Mouse (Mus musculus): ENCODE results near the gene Cxcr4. TPM values are rescaled to one million over a fixed set of nuclear protein-coding genes. Genes with fewer than 3 reads are reported as not detected.
"Not testable (repeated sequence)": the region's sequence is repeated elsewhere in the genome, so short reads cannot be mapped to it uniquely, and the experiment has no call there.

Cxcr4 gene
- polyA plus RNA-seq, 1 experiment from 2014 or later = 1.3 TPM

DNA sequence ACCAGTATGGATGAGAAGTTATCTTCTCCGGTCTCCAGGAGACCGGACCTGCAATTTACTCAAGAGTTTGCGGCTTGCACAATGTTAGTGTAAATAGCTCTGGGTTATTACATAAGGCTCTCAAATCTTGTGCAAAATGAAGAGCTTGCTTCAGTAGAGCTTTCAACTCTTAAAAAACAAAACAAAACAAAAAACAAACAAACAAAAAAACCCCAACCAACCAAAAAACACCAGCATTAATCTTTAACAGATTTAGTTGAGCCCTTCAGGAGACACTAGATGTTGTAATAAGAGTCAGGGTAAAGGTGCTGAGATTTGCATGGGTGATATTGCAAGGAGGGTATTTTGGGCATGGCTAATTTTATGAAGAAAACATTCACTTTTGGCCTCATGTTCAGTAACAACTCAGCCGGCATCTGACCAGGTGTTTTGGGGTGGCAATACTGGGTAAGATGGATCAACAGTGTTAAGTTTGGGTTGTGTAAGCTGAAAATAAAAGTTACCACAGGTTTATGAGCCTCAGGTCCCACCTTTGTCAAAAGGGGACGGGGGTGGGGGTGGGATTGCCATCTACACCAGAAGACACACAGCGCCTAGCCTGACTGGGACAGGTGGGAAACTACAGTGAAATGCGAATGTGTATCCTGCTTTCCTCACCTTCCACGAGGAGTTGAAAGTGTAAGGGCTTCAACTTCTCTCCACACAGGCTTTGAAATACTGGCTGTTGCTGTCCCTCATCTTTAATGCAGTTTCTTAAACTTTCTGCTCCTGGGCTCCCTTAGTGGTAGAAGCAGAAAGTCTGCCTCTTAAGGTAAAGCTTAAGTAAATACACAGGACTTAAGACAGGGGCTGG lies 4.9 kb downstream of the Cxcr4 start:
- Histone ChIP-seq H3K9ac (ENCODE audit: low read depth, low read length) (no peak overlapping the region), H3K4me3 (ENCODE audit: low read depth, low read length) (no peak overlapping the region), H3K27me3 (replicated peaks; ENCODE audit: control insufficient read depth, insufficient read depth, low read length) (peaks cover 12% of the 10 kb centered on the region), H3K36me3 (ENCODE audit: control insufficient read depth, insufficient read depth) (no peaks in the 10 kb centered on the region), H3K4me2 (replicated peaks; ENCODE audit: low read depth) (no peak overlapping the region), H3K9me3 (ENCODE audit: control insufficient read depth) (no peaks in the 10 kb centered on the region), H3K4me1 (replicated peaks; ENCODE audit: control insufficient read depth, insufficient read depth, low read length) (peaks cover 3% of the 10 kb centered on the region; the same call in 1 of the 2 replicates), H3K27ac (ENCODE audit: low read depth, low read length) (no peak overlapping the region)
- TF ChIP-seq CTCF (IDR thresholded peaks at IDR 0.05; ENCODE audit: low read depth) = no peak
- ATAC-seq = no peak
- WGBS = 66% methylated on average over 8 of the region's 8 CpGs

DNA sequence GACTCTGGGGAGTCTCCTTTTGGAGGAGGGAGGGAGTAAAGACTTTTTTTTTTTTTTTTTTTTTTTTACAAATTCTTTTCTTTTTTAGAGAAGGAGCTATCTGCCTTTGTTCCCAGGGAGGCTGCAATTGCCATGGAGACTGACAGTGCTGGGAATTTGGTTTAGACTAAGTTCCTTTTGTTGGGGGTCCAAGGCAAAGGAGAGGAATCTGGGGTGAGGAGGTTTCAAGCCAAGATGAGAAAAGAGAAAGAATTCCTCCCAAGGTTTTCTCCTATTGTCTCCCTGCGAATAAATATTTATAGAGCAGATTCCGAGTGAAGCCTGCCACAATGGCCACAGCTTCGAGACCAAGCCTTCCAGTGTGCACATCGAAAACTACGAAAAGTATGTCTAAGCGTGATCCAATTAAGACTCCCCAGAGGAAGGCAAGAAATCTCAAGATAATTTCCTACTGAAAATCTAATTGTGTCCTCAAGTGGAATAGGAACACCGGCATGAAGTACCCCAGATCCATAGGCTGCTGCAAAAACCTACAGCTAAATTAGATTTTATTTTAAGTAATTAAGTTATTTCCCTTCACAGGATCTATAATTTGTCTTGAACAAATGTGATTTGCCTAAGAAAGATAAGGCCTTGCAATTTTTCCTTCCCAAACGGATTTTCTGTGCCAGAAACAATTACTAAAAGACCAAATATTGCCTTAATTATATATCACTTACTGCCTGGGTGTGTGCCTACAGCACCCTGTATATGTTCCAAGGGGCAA lies 5.7 kb downstream of the Cxcr4 start:
- Histone ChIP-seq H3K27me3 (replicated peaks; ENCODE audit: control insufficient read depth, insufficient read depth, low read length) (peaks cover 8% of the 10 kb centered on the region), H3K27ac (ENCODE audit: low read depth, low read length) (no peak overlapping the region), H3K4me1 (replicated peaks; ENCODE audit: control insufficient read depth, insufficient read depth, low read length) (no peaks in the 10 kb centered on the region), H3K4me2 (replicated peaks; ENCODE audit: low read depth) (no peak overlapping the region), H3K9me3 (ENCODE audit: control insufficient read depth) (no peaks in the 10 kb centered on the region), H3K36me3 (ENCODE audit: control insufficient read depth, insufficient read depth) (no peaks in the 10 kb centered on the region), H3K9ac (ENCODE audit: low read depth, low read length) (no peak overlapping the region), H3K4me3 (ENCODE audit: low read depth, low read length) (no peak overlapping the region)
- ATAC-seq = no peak
- WGBS = 62% methylated on average over 8 of the region's 8 CpGs
- TF ChIP-seq CTCF (IDR thresholded peaks at IDR 0.05; ENCODE audit: low read depth) = no peak

DNA sequence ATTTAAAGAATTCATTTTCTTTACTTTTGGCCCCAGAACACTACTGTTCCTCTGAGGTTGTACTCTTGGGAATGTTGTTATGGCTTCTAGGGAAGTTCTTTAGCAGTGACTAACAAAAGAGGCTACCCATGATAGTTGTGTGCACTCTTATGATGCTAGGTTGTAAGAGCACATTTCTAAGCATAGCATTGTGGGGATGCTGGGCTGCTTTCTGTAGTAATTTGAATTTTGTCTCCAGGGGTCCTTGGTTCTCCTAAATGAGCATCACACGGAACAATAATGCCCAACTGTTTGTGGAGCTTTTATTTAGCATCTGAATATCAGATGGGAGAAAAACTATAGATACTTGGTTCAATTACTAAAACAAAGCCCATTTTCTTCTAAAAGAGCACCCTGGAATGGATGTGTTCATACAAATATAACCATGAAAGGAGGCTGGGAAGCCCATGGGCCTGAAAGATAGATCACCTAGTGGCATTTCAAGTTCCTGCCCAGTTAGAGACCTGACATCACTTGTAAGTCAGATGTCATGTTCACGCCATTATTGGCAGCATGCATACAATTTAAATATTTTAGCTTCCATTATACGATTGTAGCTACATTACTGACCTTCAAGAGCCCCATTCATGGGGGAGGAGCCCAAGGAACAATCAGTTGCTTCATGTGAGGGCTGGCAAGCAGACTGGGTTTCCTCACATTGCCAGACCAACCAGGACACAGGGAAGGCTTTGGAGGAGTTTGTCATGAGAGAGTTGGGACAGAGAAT lies 6.5 kb downstream of the Cxcr4 start:
- 70% methylated on average over 3 of the region's 3 CpGs for WGBS
- H3K4me3 ChIP-seq (ENCODE audit: low read depth, low read length) = no peak overlapping the region
- no peak for ATAC-seq
- no peaks in the 10 kb centered on the region for H3K36me3 ChIP-seq (ENCODE audit: control insufficient read depth, insufficient read depth)
- H3K27me3 ChIP-seq (replicated peaks; ENCODE audit: control insufficient read depth, insufficient read depth, low read length) = peaks cover under 1% of the 10 kb centered on the region; the same call in 1 of the 2 replicates
- no peak for TF ChIP-seq CTCF (IDR thresholded peaks at IDR 0.05; ENCODE audit: low read depth)
- H3K4me1 ChIP-seq (replicated peaks; ENCODE audit: control insufficient read depth, insufficient read depth, low read length) = no peaks in the 10 kb centered on the region
- H3K9ac ChIP-seq (ENCODE audit: low read depth, low read length) = no peak overlapping the region
- H3K4me2 ChIP-seq (replicated peaks; ENCODE audit: low read depth) = no peak overlapping the region
- H3K9me3 ChIP-seq (ENCODE audit: control insufficient read depth) = no peaks in the 10 kb centered on the region
- no peak overlapping the region for H3K27ac ChIP-seq (ENCODE audit: low read depth, low read length)

DNA sequence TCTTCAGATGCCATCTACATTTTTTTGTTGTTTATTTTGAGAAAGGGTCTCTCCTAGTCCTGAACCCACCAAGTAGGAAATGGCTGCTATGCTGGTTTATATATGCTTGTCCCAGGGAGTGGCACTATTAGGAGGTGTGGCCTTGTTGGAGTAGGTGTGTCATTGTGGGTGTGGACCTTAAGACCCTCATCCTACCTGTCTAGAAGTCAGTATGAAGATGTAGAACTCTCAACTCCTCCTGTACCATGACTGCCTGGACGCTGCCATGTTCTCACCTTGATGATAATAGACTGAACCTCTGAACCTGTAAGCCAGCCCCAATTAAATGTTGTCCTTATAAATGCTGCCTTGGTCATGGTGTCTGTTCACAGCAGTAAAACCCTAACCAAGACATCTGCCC lies 7.4 kb downstream of the Cxcr4 start:
- not testable (repeated sequence) for H3K4me1 ChIP-seq (replicated peaks; ENCODE audit: control insufficient read depth, insufficient read depth, low read length); H3K27ac ChIP-seq (ENCODE audit: low read depth, low read length); ATAC-seq

DNA sequence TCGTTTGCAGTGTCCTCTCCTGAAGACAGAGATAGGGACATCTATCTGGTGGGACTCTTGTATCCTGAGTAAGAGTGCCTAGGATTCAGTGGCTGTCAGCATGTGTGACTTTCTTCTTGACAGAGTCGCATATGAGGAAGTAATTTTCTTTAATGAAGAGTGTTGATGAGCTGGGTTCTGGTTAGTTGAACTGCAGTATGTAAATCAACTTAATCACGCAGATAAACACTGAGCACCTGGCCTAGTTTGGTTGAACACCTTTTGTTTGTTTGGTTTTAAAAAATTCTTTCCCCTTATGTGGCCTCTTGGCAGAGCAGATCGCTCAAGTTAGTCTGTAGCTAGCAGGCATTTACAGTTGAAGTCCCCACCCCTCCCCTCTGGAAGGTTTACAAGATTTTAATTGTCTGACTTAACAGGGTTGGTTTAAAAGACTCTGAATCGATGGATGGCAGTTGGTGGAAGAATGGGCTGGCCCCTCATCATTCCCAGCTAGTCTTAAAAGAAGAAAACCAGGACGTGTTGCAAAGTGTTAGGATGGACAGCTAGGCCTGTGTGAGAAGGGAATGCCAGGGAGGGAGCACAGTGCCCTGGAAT lies 8.7 kb downstream of the Cxcr4 start:
- ATAC-seq = no peak
- H3K9me3 ChIP-seq (ENCODE audit: control insufficient read depth) = no peaks in the 10 kb centered on the region

More for the DNA sequence above, 7.4 kb downstream of the Cxcr4 start:
- not testable (repeated sequence) for H3K9me3 ChIP-seq (ENCODE audit: control insufficient read depth); H3K4me3 ChIP-seq (ENCODE audit: low read depth, low read length); H3K27me3 ChIP-seq (replicated peaks; ENCODE audit: control insufficient read depth, insufficient read depth, low read length); H3K36me3 ChIP-seq (ENCODE audit: control insufficient read depth, insufficient read depth); H3K4me2 ChIP-seq (replicated peaks; ENCODE audit: low read depth); H3K9ac ChIP-seq (ENCODE audit: low read depth, low read length)
- 92% methylated on average over 1 of the region's 1 CpGs for WGBS

More for the DNA sequence above, 8.7 kb downstream of the Cxcr4 start:
- no peaks in the 10 kb centered on the region for H3K4me1 ChIP-seq (replicated peaks; ENCODE audit: control insufficient read depth, insufficient read depth, low read length)
- H3K36me3 ChIP-seq (ENCODE audit: control insufficient read depth, insufficient read depth) = no peaks in the 10 kb centered on the region
- H3K27me3 ChIP-seq (replicated peaks; ENCODE audit: control insufficient read depth, insufficient read depth, low read length) = no peaks in the 10 kb centered on the region
- H3K4me2 ChIP-seq (replicated peaks; ENCODE audit: low read depth) = no peak overlapping the region
- H3K27ac ChIP-seq (ENCODE audit: low read depth, low read length) = no peak overlapping the region
- no peak overlapping the region for H3K4me3 ChIP-seq (ENCODE audit: low read depth, low read length)
- H3K9ac ChIP-seq (ENCODE audit: low read depth, low read length) = no peak overlapping the region
- 43% methylated on average over 6 of the region's 6 CpGs for WGBS
- TF ChIP-seq CTCF (IDR thresholded peaks at IDR 0.05; ENCODE audit: low read depth) = no peak

All from intestine, postnatal 0 days (tissue).